Mouse (Mus musculus): ENCODE measurements around the gene Pnma1. TPM values are rescaled to one million over a fixed set of nuclear protein-coding genes. Genes with fewer than 3 reads are reported as not detected.

Gene Pnma1
- polyA plus RNA-seq, 1 experiment from 2014 or later = 0.53 TPM

GRCm38 (mm10) chr12:84154786-84155522, 6.7 kb upstream of the Pnma1 start:
- H3K27ac ChIP-seq (ENCODE audit: low read depth, low read length) = no peak overlapping the region
- H3K4me2 ChIP-seq = no peak overlapping the region
- H3K9ac ChIP-seq (ENCODE audit: low read depth, low read length) = no peak overlapping the region
- WGBS = 65% methylated on average over 11 of the region's 11 CpGs
- no peak overlapping the region for H3K4me3 ChIP-seq (ENCODE audit: low read depth, low read length)
- no peaks in the 10 kb centered on the region for H3K9me3 ChIP-seq (ENCODE audit: control insufficient read depth, low read length)
- DNase-seq (ENCODE audit: low spot score) = no peak
- peaks cover 37% of the 10 kb centered on the region for H3K4me1 ChIP-seq (replicated peaks; ENCODE audit: control insufficient read depth, insufficient read depth, low read length)
- H3K36me3 ChIP-seq (ENCODE audit: control insufficient read depth, insufficient read depth, low read length) = peaks cover 51% of the 10 kb centered on the region
- ATAC-seq (replicated peaks; ENCODE audit: low FRiP score) = no peak
- no peaks in the 10 kb centered on the region for H3K27me3 ChIP-seq (replicated peaks; ENCODE audit: control insufficient read depth, insufficient read depth, low read length)

- peaks cover 46% of the 10 kb centered on the region for H3K4me1 ChIP-seq (replicated peaks; ENCODE audit: control insufficient read depth, insufficient read depth, low read length)
- no peaks in the 10 kb centered on the region for H3K27me3 ChIP-seq (replicated peaks; ENCODE audit: control insufficient read depth, insufficient read depth, low read length)
- peaks cover 36% of the 10 kb centered on the region for H3K36me3 ChIP-seq (ENCODE audit: control insufficient read depth, insufficient read depth, low read length)
- no peak overlapping the region for H3K4me2 ChIP-seq
- H3K27ac ChIP-seq (ENCODE audit: low read depth, low read length) = no peak overlapping the region; the same call in 1 of the 2 replicates
- WGBS = 84% methylated on average over 6 of the region's 6 CpGs
- no peak for ATAC-seq (replicated peaks; ENCODE audit: low FRiP score)
- H3K9ac ChIP-seq (ENCODE audit: low read depth, low read length) = no peak overlapping the region
- H3K4me3 ChIP-seq (ENCODE audit: low read depth, low read length) = no peak overlapping the region
- no peaks in the 10 kb centered on the region for H3K9me3 ChIP-seq (ENCODE audit: control insufficient read depth, low read length)
- no peak for DNase-seq (ENCODE audit: low spot score)
These were observed 5.1 kb upstream of the Pnma1 start for GRCm38 (mm10) chr12:84153414-84153813.

- DNase-seq (ENCODE audit: low spot score) (no peak), ATAC-seq (replicated peaks; ENCODE audit: low FRiP score) (no peak; the same call in 1 of the 2 replicates)
- Histone ChIP-seq H3K4me3 (ENCODE audit: low read depth, low read length) (0 out of 2 replicates have a peak overlapping the region, but pooled peaks have one; percentile 18), H3K36me3 (ENCODE audit: control insufficient read depth, insufficient read depth, low read length) (peaks cover 28% of the 10 kb centered on the region), H3K9me3 (ENCODE audit: control insufficient read depth, low read length) (no peaks in the 10 kb centered on the region), H3K4me1 (replicated peaks; ENCODE audit: control insufficient read depth, insufficient read depth, low read length) (peaks cover 51% of the 10 kb centered on the region), H3K4me2 (peak overlapping the region; percentile 53), H3K9ac (ENCODE audit: low read depth, low read length) (no peak overlapping the region), H3K27ac (ENCODE audit: low read depth, low read length) (peak overlapping the region; percentile 73), H3K27me3 (replicated peaks; ENCODE audit: control insufficient read depth, insufficient read depth, low read length) (no peaks in the 10 kb centered on the region)
- 67% methylated on average over 32 of the region's 32 CpGs for WGBS
These were observed 4.3 kb upstream of the Pnma1 start for GRCm38 (mm10) chr12:84152352-84153190.

- 71% methylated on average over 10 of the region's 10 CpGs for WGBS
- ATAC-seq (replicated peaks; ENCODE audit: low FRiP score) (no peak), DNase-seq (ENCODE audit: low spot score) (no peak)
- peak overlapping the region; percentile 38 for H3K9ac ChIP-seq (ENCODE audit: low read depth, low read length)
- peaks cover 54% of the 10 kb centered on the region for H3K4me1 ChIP-seq (replicated peaks; ENCODE audit: control insufficient read depth, insufficient read depth, low read length)
- peak overlapping the region; percentile 53 for H3K4me2 ChIP-seq
- no peaks in the 10 kb centered on the region for H3K27me3 ChIP-seq (replicated peaks; ENCODE audit: control insufficient read depth, insufficient read depth, low read length)
- no peaks in the 10 kb centered on the region for H3K9me3 ChIP-seq (ENCODE audit: control insufficient read depth, low read length)
- H3K4me3 ChIP-seq (ENCODE audit: low read depth, low read length) = peak overlapping the region; percentile 18; the same call in 1 of the 2 replicates
- peaks cover 28% of the 10 kb centered on the region for H3K36me3 ChIP-seq (ENCODE audit: control insufficient read depth, insufficient read depth, low read length)
- H3K27ac ChIP-seq (ENCODE audit: low read depth, low read length) = peak overlapping the region; percentile 73
These were observed 3.6 kb upstream of the Pnma1 start for GRCm38 (mm10) chr12:84151911-84152310.

GRCm38 (mm10) chr12:84150976-84151375, 2.7 kb upstream of the Pnma1 start:
- Histone ChIP-seq H3K9me3 (ENCODE audit: control insufficient read depth, low read length) (no peaks in the 10 kb centered on the region), H3K4me2 (peak overlapping the region; percentile 53), H3K27ac (ENCODE audit: low read depth, low read length) (peak overlapping the region; percentile 73), H3K27me3 (replicated peaks; ENCODE audit: control insufficient read depth, insufficient read depth, low read length) (no peaks in the 10 kb centered on the region), H3K9ac (ENCODE audit: low read depth, low read length) (0 out of 2 replicates have a peak overlapping the region, but pooled peaks have one; percentile 38), H3K36me3 (ENCODE audit: control insufficient read depth, insufficient read depth, low read length) (peaks cover 23% of the 10 kb centered on the region; the same call in 1 of the 2 replicates), H3K4me3 (ENCODE audit: low read depth, low read length) (peak overlapping the region; percentile 18; the same call in 1 of the 2 replicates), H3K4me1 (replicated peaks; ENCODE audit: control insufficient read depth, insufficient read depth, low read length) (peaks cover 57% of the 10 kb centered on the region)
- ATAC-seq (replicated peaks; ENCODE audit: low FRiP score) (peak; percentile 83), DNase-seq (ENCODE audit: low spot score) (no peak)
- WGBS = 16% methylated on average over 6 of the region's 6 CpGs

GRCm38 (mm10) chr12:84149971-84150370, 1.7 kb upstream of the Pnma1 start:
- no peaks in the 10 kb centered on the region for H3K27me3 ChIP-seq (replicated peaks; ENCODE audit: control insufficient read depth, insufficient read depth, low read length)
- 93% methylated on average over 15 of the region's 15 CpGs for WGBS
- H3K27ac ChIP-seq (ENCODE audit: low read depth, low read length) = peak overlapping the region; percentile 49
- no peaks in the 10 kb centered on the region for H3K9me3 ChIP-seq (ENCODE audit: control insufficient read depth, low read length)
- ATAC-seq (replicated peaks; ENCODE audit: low FRiP score) (no peak), DNase-seq (ENCODE audit: low spot score) (no peak)
- peaks cover 57% of the 10 kb centered on the region for H3K4me1 ChIP-seq (replicated peaks; ENCODE audit: control insufficient read depth, insufficient read depth, low read length)
- H3K4me2 ChIP-seq = no peak overlapping the region
- no peak overlapping the region for H3K4me3 ChIP-seq (ENCODE audit: low read depth, low read length)
- peaks cover 18% of the 10 kb centered on the region; the same call in 1 of the 2 replicates for H3K36me3 ChIP-seq (ENCODE audit: control insufficient read depth, insufficient read depth, low read length)
- H3K9ac ChIP-seq (ENCODE audit: low read depth, low read length) = no peak overlapping the region

- no peak overlapping the region for H3K9ac ChIP-seq (ENCODE audit: low read depth, low read length)
- H3K36me3 ChIP-seq (ENCODE audit: control insufficient read depth, insufficient read depth, low read length) = peaks cover 10% of the 10 kb centered on the region; the same call in 1 of the 2 replicates
- peaks cover 55% of the 10 kb centered on the region for H3K4me1 ChIP-seq (replicated peaks; ENCODE audit: control insufficient read depth, insufficient read depth, low read length)
- WGBS = 28% methylated on average over 10 of the region's 10 CpGs
- H3K27me3 ChIP-seq (replicated peaks; ENCODE audit: control insufficient read depth, insufficient read depth, low read length) = no peaks in the 10 kb centered on the region
- peak overlapping the region; percentile 43 for H3K4me3 ChIP-seq (ENCODE audit: low read depth, low read length)
- no peaks in the 10 kb centered on the region for H3K9me3 ChIP-seq (ENCODE audit: control insufficient read depth, low read length)
- no peak overlapping the region for H3K27ac ChIP-seq (ENCODE audit: low read depth, low read length)
- no peak for DNase-seq (ENCODE audit: low spot score)
- no peak for ATAC-seq (replicated peaks; ENCODE audit: low FRiP score)
- H3K4me2 ChIP-seq = peak overlapping the region; percentile 63
These were observed 328 bp upstream of the Pnma1 start for GRCm38 (mm10) chr12:84148622-84149012.

- Histone ChIP-seq H3K4me1 (replicated peaks; ENCODE audit: control insufficient read depth, insufficient read depth, low read length) (peaks cover 5% of the 10 kb centered on the region), H3K27ac (ENCODE audit: low read depth, low read length) (no peak overlapping the region), H3K27me3 (replicated peaks; ENCODE audit: control insufficient read depth, insufficient read depth, low read length) (no peaks in the 10 kb centered on the region), H3K4me3 (ENCODE audit: low read depth, low read length) (no peak overlapping the region), H3K4me2 (no peak overlapping the region), H3K9ac (ENCODE audit: low read depth, low read length) (no peak overlapping the region), H3K36me3 (ENCODE audit: control insufficient read depth, insufficient read depth, low read length) (no peaks in the 10 kb centered on the region), H3K9me3 (ENCODE audit: control insufficient read depth, low read length) (no peaks in the 10 kb centered on the region)
- DNase-seq (ENCODE audit: low spot score) (no peak), ATAC-seq (replicated peaks; ENCODE audit: low FRiP score) (no peak)
- 73% methylated on average over 14 of the region's 14 CpGs for WGBS
These were observed 5.8 kb downstream of the Pnma1 start for GRCm38 (mm10) chr12:84142281-84143050.
